Mouse (Mus musculus): ENCODE data around the gene Myef2. TPM values are rescaled to one million over a fixed set of nuclear protein-coding genes. Genes with fewer than 3 reads are reported as not detected.

The Myef2 gene
- polyA plus RNA-seq, 1 experiment from 2014 or later: 160 TPM

DNA sequence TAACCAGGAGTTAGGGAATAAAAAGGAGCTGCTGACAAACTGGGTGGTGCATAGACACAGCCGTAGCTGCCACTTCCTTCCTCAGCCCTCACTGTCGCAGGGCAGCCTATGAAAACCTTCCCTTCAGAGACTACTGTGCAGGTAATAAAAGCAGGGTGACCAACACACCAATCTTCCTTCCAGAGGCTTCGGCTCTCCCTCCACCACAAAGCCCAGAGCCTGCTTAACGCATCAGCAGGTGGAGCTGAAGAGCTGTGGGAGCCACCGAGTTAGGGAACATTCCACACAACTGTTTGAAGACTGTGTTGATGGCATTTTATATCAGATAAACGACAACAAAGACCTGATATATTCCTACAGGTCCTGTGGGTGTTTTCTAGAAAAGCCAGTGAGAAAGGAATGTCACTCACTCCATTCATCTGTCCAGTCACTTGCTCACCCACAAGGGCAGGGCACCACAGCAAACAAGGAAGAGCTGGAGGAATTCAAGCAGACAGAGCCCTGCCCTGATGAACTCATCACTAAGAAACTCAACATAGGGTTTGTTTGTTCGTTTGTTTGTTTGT, 66.1 kb downstream of the Myef2 start:
- Histone ChIP-seq H3K4me1 (replicated peaks) (no peaks in the 10 kb centered on the region), H3K27ac (no peak overlapping the region), H3K27me3 (ENCODE audit: insufficient read depth, poor library complexity, severe bottlenecking) (no peaks in the 10 kb centered on the region), H3K4me3 (no peak overlapping the region), H3K9me3 (no peaks in the 10 kb centered on the region), H3K36me3 (no peaks in the 10 kb centered on the region)
- 51% methylated on average over 7 of the region's 7 CpGs for WGBS
- DNase-seq (ENCODE audit: low spot score): no peak

DNA sequence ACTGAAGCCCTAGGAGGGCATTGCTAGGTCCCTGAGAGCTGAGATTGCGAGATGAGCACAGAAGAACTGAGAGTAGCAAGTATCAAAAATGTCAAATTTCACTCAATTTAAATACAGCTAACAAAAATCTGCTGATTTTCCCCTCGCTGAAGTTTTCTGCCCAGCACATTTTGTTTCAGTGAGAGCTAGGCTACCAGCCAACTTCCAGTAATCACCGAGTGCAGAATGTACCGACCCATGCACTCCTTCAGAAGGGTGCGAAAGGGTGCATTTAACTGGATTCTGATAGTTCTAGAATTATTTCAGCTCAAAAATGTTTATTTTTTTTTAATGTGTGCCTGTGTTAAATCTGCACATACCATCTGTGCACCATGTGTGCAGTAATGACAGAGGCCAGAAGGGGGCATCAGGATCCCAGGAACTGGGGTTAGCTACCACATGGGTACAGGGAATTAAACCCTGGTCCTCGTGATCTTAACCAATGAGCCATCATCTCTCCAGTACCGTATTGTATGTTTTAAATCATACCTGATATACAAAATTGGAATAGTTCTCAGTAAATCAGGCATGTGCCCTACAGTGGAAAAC, 68.1 kb downstream of the Myef2 start:
- H3K27me3 ChIP-seq (ENCODE audit: insufficient read depth, poor library complexity, severe bottlenecking): no peaks in the 10 kb centered on the region
- no peaks in the 10 kb centered on the region for H3K9me3 ChIP-seq
- H3K4me3 ChIP-seq: no peak overlapping the region
- 90% methylated on average over 7 of the region's 7 CpGs for WGBS
- no peaks in the 10 kb centered on the region for H3K36me3 ChIP-seq
- H3K27ac ChIP-seq: no peak overlapping the region
- no peaks in the 10 kb centered on the region for H3K4me1 ChIP-seq (replicated peaks)
- no peak for DNase-seq (ENCODE audit: low spot score)

Other genes with a start within 250 kb of the Myef2 start
- gene Slc24a5, start 55.5 kb downstream of the Myef2 start, polyA plus RNA-seq (2016; fragmentation: Nextera tagmentation; extraction: Ambion mirVana): 3.5 and 4.7 TPM in 2 replicates
- gene Ctxn2, start 13.0 kb upstream of the Myef2 start, polyA plus RNA-seq (2016; fragmentation: Nextera tagmentation; extraction: Ambion mirVana): 0.20 TPM in 1 of 2 replicates, not detected in the other
- not detected in 2 replicates for gene Slc12a1, start 28.8 kb upstream of the Myef2 start, polyA plus RNA-seq (2016; fragmentation: Nextera tagmentation; extraction: Ambion mirVana)
- 218 and 267 TPM in 2 replicates for gene Dut, start 123.5 kb upstream of the Myef2 start, polyA plus RNA-seq (2016; fragmentation: Nextera tagmentation; extraction: Ambion mirVana)